Mouse (Mus musculus) ES-E14 (cell line): ENCODE measurements around the gene Zdhhc22.

Experiments used
- CHD2 ChIP-seq: IDR thresholded peaks from 2 replicates; pipeline ENCODE4 v1.6.1; 2014; ENCODE audit warnings: mild to moderate bottlenecking, low read depth, low read length, inconsistent platforms
- HCFC1 ChIP-seq: IDR thresholded peaks from 2 replicates; pipeline ENCODE4 v1.6.1; 2012; ENCODE audit warnings: low read length, inconsistent platforms, borderline replicate concordance; ENCODE audit not compliant: insufficient read depth
- MAFK ChIP-seq: IDR thresholded peaks from 2 replicates; pipeline ENCODE4 v1.6.1; 2014; ENCODE audit warnings: mild to moderate bottlenecking, low read depth, low read length, inconsistent platforms; ENCODE audit not compliant: insufficient read depth
- ZC3H11A ChIP-seq: IDR thresholded peaks from 2 replicates; pipeline ENCODE4 v1.6.1; 2012; ENCODE audit warnings: low read depth, mild to moderate bottlenecking, inconsistent platforms, low read length, borderline replicate concordance
- ZNF384 ChIP-seq: IDR thresholded peaks from 2 replicates; pipeline ENCODE4 v1.6.1; 2012; ENCODE audit warnings: low read depth, low read length, inconsistent platforms

DNA sequence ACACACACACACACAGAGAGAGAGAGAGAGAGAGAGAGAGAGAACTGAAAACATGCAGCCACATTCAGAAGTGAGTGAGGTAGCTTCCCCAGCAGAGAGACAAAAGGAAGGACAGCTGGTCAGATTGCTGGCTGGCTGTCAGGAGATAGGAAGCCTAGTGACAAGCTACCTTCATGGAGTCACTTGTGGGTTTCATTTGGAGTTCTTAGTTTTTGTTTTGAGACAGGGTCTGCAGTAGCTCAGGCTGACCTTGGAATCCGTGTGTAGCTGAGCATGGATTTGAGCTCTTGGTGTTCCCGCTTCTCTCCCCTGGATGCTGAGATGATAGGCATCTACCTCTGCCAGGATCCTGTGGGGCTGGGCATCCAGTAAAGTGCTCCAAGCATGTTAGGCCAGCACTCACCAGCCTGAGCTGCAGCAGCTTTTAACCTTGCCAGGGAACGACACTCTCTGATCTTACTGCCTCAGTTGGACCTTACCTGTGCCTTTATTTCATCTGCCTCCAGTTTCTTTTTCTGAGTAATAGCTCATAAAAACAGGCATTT is 29.4 kb downstream of the Zdhhc22 start:
- TF ChIP-seq ZNF384 = no peak
- TF ChIP-seq MAFK = no peak
- no peak for TF ChIP-seq ZC3H11A
- TF ChIP-seq HCFC1 = no peak
- no peak for TF ChIP-seq CHD2
